Mouse (Mus musculus): ENCODE measurements at regions not wholly inside any gene's neighbourhood (a gene's known extent, or its start where the extent isn't known, plus 50 kb on each side); places are given as distances from the start of the nearest gene placed in this dataset.

DNA sequence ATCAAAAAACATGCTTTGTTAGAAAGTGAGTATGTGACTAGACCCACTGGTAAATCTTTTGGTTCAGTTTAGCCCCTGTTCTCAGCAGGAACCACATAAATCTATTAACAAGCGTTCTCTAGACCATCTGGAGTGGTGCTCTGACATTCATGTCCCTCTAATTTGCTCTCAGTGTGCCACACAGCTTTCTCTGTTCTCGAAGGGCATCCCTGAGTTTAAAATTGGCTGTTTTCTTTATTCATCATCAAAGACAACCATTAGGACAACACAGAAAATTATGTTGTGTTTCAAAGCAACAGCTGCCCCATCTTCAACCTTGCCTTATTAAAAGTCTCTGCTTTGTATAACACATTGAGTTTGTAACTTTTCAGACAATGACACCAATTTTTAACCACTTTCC, 1124.1 kb downstream of the Stim2 start:
- DNase-seq, result no peak

GRCm38 (mm10) chr5:55134310-55134709, 1136.0 kb downstream of the Stim2 start:
- DNase-seq, result no peak

GRCm38 (mm10) chr5:55135293-55135947, 1137.1 kb downstream of the Stim2 start:
- DNase-seq, result peak; percentile 9

DNA sequence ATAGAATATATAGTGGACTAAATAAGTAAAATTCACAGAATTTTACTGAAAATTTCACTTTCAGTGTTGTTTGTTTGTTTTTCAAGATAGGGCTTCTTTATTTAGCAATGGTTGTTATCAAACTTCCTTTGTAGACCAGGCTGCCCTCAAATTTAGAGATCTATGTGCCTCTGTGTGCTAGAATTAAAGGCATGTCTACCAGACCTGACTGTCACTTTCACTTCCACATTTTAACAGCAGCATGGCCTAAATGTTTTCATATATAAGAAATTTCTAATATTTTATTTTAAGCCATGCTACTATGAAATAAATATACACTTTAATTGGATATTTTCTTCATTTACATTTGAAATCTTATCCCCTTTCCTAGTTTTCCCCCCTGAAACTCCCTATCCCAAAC, 1140.5 kb downstream of the Stim2 start:
- no peak for DNase-seq

GRCm38 (mm10) chr5:55147354-55147753, 1149.1 kb downstream of the Stim2 start:
- DNase-seq, result no peak

DNA sequence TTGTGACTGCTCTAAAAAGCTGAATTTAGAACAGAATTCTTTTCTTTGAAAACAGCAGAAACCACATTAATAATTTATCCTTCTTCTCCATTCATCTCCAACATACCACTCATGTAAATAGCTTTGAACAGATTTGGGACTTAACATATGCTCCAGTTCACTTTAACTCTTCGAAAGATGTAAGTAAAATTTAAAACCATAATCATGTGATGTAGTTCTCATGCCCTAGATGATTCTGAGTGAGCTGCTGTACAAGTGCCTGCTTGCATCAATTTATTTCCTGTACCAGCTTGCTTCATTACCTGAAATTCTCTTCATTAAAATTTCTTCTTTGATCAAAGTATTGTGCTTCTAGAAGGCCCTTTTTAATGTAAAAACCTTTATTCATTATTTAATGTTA, 1176.5 kb downstream of the Stim2 start:
- DNase-seq, result peak; percentile 7

All from retina, postnatal 1 day (tissue).